Mouse (Mus musculus) macrophage (primary cell): Measurements from ENCODE around the gene Tmem9. TPM values are rescaled to one million over a fixed set of nuclear protein-coding genes. Genes with fewer than 3 reads are reported as not detected.

ENCODE experiments used
- H3K27ac ChIP-seq: fragments of 350-480 bp; formaldehyde crosslinking; 2 replicates; pipeline ENCODE4 v1.9.0; 2021
- H3K36me3 ChIP-seq: fragments of 350-480 bp; formaldehyde crosslinking; 2 replicates; pipeline ENCODE4 v1.9.0; 2021; ENCODE audit errors: inconsistent target
- H3K4me3 ChIP-seq: fragments of 350-480 bp; formaldehyde crosslinking; 2 replicates; pipeline ENCODE4 v1.9.0; 2021; ENCODE audit errors: inconsistent target
- H3K79me2 ChIP-seq: fragments of 350-480 bp; formaldehyde crosslinking; 2 replicates; pipeline ENCODE4 v1.9.0; 2021; ENCODE audit errors: inconsistent target
- WGBS: methylation state at CpG from one replicate; pipeline ENCODE4 v1.1.7; 2026; ENCODE audit warnings: inconsistent platforms; ENCODE audit not compliant: missing documents; 5-methylcytosine and 5-hydroxymethylcytosine counted together
- polyA plus RNA-seq: library from polyadenylated mRNA; stranded (reverse); fragments of 250-400 nt; gene quantifications from 3 replicates; pipeline ENCODE4 v1.2.4, GENCODE M21; 2018; ENCODE audit warnings: inconsistent platforms

Tmem9 gene
- polyA plus RNA-seq, 1 experiment from 2014 or later = 11.0 TPM

DNA sequence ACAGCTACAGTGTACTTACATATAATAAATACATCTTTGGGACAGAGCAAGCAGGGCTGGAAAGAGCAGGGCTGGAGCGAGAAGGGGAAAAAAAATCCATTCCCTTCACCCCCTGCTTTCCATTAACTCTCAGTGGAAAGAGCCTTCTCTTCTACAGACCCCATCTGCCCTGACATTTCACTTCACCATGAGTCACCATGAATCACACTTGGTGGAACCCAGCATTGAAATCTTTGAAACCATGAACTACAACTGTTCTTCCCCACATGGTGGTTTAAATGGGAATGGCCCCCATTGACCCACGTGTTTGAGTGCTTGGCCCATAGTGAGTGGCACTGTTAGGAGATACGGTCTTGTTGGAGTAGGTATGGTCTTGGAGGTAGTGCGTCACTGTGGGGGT, 2.3 kb downstream of the Tmem9 start:
- no peak overlapping the region for H3K27ac ChIP-seq
- whole genome bisulfite sequencing = 89% methylated on average over 4 of the region's 4 CpGs

DNA sequence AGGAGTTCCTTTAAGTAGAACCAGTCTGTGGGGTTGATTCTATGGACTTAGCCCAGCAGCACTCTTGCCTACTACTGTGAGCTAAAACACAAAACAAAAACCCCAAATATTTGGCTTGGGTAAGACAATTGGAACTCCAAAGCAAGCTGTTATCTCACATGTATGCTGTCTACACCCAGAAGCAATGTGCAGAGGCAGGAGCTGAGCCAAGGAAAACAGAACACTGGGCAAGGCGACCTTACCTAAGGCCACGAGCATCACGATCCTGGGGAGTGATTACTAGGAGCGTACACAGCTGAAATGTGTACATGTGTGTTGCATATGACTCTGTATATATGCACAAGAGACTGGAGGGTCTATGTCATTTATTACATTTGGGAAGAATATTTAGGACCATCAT, 5.6 kb downstream of the Tmem9 start:
- Histone ChIP-seq H3K27ac (no peak overlapping the region), H3K79me2 (no peaks in the 10 kb centered on the region), H3K36me3 (no peaks in the 10 kb centered on the region), H3K4me3 (no peak overlapping the region)
- 93% methylated on average over 4 of the region's 4 CpGs for WGBS

More for the DNA sequence above, 2.3 kb downstream of the Tmem9 start:
- Histone ChIP-seq H3K36me3 (no peaks in the 10 kb centered on the region), H3K79me2 (no peaks in the 10 kb centered on the region), H3K4me3 (no peak overlapping the region)

DNA sequence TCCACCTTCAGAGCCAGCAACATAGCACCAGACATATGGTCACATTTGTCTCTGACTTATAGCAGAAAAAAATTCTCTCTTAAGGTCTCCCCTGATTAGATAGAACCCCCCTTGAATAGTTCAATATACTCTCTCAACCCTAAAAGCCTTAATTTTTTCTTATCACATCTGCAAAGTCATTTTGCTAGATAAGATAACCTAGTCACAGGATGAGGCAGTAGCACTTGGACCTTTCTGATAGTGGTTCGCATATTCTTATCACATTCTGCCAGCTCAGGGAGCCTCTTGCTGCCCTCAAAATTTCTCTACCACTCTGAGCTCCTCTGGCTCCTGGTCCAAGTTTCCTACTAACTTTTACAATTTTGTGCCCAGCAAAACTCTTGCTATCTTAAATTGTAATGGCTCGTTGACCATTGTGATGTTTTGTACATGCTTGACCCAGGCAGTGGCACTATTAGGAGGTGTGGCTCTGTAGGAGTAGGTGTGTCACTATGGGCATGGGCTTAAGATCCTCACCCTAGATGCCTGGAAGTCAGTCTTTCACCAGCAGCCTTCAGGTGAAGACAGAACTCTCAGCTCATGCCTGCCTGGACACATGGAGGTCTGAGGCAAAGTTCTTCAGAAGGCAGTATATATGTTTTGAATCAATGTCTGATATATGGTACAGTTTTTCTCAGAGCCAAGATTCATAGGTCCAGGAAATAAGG, 7.0 kb downstream of the Tmem9 start:
- 89% methylated on average over 2 of the region's 2 CpGs for WGBS
- H3K4me3 ChIP-seq = no peak overlapping the region
- H3K36me3 ChIP-seq = no peaks in the 10 kb centered on the region
- H3K79me2 ChIP-seq = no peaks in the 10 kb centered on the region
- H3K27ac ChIP-seq = no peak overlapping the region

DNA sequence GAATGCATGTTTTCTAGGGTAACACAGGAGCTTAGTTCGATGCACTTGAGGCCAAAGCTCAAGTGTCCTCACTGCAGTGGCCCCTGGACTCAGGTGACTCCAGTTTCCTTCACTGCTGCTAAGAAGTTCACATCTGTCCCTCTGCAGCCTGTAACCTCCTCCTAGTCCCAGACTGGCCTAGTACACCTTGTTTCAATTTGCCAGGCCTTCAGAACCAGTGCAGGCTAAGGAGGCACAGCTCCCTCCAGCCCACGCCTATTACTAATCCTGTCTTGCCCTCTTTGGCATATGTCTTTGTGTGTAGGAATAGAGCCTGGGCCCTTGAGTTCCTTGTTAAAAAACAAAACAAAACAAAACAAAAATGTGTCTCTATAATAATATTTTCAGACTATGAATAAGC, 9.4 kb downstream of the Tmem9 start:
- Histone ChIP-seq H3K36me3 (no peaks in the 10 kb centered on the region), H3K79me2 (no peaks in the 10 kb centered on the region), H3K4me3 (peak overlapping the region; percentile 54), H3K27ac (no peak overlapping the region)
- 87% methylated on average over 2 of the region's 2 CpGs for WGBS

DNA sequence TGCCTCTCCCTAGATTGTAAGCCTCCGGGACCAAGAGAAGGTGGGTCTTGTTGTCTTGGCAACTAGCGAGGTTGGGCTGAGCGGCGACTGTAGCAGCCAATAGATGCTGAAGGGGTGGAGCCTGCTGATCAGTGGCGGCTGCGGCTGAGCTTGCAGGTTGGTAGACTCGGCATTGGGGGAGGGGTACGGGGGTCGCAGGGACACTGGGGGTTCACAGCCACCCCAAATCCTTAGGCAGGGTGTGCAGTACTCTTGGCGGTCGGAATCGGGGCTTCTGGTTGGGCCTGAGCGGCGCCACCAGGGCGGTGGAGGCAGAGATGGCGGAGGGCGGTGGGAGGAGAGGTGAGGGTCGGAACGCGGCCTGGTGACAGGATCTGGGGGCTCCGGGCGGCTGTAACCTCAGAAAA, 10.0 kb downstream of the Tmem9 start:
- Histone ChIP-seq H3K27ac (no peak overlapping the region), H3K4me3 (peak overlapping the region; percentile 54), H3K79me2 (no peaks in the 10 kb centered on the region), H3K36me3 (no peaks in the 10 kb centered on the region)
- under 1% methylated on average over 22 of the region's 22 CpGs for WGBS

DNA sequence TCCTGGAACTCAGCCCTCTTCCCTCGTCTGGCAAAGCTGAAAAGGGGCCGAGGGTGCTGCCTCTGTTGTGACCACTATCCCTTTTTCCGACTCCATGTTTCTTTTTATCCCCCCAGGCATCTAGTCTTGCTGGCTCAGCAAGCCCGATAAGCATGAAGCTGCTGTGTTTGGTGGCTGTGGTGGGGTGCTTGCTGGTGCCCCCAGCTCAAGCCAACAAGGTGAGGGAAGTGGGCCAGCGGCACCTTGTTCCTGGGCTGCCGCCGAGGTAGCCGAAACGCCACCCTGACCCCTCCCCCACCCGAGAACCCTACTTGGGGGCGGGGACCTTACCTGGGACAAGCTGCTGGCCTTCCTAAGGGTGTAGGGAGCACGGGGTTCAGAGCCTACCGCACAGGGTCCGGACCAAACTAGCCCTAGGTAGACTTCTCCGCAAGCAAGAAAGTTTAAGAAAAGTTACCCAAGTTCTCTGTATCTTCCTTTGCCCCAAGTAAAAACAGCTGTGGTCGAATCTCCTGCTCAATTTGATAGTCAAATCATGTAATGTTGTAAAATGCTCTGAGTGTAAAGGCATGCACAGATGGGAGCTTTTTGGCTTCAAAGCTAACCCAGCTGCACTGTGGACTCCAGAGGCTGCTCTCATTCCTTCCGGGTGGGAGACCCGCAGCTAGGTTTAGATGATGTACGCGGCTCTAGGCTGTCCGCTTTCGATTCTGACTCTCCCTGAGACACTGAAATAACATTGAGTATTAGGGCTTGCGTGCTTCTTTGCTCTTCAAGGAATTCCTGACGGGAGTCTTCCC, 10.6 kb downstream of the Tmem9 start:
- no peak overlapping the region for H3K27ac ChIP-seq
- H3K79me2 ChIP-seq = no peaks in the 10 kb centered on the region
- H3K36me3 ChIP-seq = no peaks in the 10 kb centered on the region
- 19% methylated on average over 24 of the region's 24 CpGs for WGBS
- H3K4me3 ChIP-seq = peak overlapping the region; percentile 54

DNA sequence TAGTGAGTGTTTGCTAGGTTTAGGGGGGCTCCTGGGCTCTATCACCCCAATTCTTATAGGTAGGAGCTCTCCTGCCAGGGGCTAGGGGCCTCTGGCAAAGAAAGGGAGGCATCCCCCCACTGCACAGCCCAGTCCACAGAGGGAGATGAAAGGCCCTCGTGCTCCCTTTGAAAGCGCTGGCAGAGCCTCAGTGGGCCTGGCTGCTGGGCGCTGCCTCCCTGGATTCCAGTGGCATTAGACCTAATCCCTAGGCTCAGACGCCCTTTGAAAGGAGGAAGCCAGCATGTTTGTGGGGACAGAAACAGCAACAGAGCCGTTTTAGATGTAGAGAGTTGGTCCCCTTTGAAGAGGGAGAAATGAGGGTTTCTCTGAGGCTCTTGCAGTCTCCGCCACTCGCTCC, 22.3 kb downstream of the Tmem9 start:
- H3K36me3 ChIP-seq = no peaks in the 10 kb centered on the region
- H3K4me3 ChIP-seq = no peak overlapping the region
- 95% methylated on average over 7 of the region's 7 CpGs for WGBS
- no peaks in the 10 kb centered on the region for H3K79me2 ChIP-seq
- no peak overlapping the region for H3K27ac ChIP-seq

DNA sequence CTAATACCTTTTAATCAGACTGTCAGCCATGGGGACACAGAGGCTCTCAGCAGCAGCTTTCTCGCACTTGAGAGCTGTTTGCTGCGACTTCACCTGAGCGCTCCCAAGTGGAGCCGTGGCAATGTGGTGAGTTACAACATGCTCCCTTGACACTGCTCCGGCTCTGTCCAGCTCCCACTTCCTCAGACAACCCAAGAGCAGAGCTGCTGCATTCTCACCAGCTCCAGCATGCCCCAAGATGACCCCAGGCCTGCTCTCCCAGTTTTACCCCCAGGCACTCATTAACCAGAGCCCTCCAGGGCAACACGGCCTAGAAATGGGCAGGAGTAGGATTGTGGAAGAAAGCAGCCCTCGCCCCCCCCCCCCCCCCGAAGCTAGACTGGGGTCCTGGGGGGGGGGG, 23.7 kb downstream of the Tmem9 start:
- H3K36me3 ChIP-seq = no peaks in the 10 kb centered on the region

DNA sequence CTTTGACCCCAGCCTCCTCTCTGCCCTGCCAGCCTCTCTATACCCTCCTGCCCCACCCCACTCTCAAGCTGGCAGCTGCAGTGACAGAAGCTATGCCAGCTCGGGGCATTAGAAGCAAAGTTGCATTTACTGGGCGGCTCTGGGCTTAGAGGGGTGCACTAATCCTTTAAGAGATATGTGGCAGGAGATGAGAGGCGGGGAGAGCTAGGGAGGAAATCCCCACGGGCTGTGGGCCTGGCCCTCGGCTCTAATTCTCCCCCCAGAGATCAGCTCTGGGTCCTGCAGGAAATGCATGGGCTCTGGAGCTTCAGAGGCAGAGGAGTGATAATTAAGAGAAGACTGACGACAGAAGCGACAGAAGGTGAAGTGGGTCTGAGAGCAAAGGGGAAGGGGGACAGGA, 25.0 kb downstream of the Tmem9 start:
- Histone ChIP-seq H3K36me3 (no peaks in the 10 kb centered on the region), H3K4me3 (no peak overlapping the region), H3K79me2 (no peaks in the 10 kb centered on the region), H3K27ac (no peak overlapping the region)
- 76% methylated on average over 7 of the region's 7 CpGs for WGBS

More for the DNA sequence above, 23.7 kb downstream of the Tmem9 start:
- Histone ChIP-seq H3K4me3 (no peak overlapping the region), H3K79me2 (no peaks in the 10 kb centered on the region), H3K27ac (no peak overlapping the region)
- 79% methylated on average over 6 of the region's 8 CpGs for WGBS

DNA sequence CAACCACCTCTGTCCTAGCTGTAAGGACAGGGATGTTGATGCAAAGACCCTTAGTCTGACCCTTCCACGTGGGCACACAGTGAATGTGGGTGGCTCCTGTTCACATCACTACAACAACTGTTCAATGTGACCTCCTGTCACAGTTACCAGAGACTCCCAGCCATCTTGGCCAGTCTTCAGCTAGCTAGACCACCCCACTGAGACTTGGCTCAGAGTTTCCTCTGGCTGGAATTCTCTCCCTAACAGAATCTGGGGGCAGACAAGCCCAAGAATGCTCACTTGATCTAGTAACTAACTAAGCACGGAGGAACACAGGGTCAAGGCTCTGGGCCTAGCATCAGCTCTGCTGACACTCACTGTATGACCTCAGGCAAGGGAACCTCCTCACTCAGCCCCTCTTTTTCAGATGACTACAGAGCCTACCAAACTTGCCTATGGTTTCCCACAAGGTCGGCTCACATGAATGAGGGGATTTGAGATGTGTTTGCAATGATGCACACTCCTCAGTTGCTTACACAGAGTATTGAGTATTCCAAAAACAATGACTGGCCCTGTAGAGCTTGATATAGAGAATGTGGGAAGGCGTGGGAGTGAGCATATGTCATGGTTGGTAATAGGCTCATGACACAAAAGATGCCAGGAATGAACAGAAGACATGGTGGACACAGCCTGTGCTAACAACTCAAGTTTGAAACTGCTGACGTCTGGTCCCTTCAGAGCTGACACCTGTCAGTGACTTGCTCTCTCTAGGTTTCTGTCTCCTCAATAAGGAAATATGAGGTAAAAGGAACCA, 31.0 kb downstream of the Tmem9 start:
- 90% methylated on average over 5 of the region's 5 CpGs for WGBS
- H3K27ac ChIP-seq = no peak overlapping the region
- no peaks in the 10 kb centered on the region for H3K36me3 ChIP-seq
- no peaks in the 10 kb centered on the region for H3K79me2 ChIP-seq
- H3K4me3 ChIP-seq = no peak overlapping the region

DNA sequence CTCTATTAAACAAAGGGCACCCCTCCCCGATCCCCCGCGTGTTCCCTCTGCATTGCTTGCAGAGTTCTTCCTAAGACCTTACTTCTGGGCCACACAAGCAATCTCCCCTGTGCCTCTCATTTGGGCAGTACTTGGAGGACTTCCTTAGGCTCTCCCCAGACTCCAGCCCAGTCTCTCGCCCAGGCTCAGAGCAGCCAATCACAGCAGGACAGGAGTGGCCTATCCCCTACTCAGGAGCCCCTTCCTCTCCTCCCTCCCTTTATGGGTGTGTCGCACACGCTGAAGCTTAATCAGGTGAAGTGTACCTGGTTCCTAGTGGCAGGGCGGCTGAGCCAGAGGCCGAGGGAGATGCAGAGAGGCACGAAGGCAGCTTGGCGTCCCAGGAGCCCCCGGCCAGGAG, 32.5 kb downstream of the Tmem9 start:
- no peaks in the 10 kb centered on the region for H3K79me2 ChIP-seq
- no peak overlapping the region for H3K4me3 ChIP-seq
- H3K36me3 ChIP-seq = no peaks in the 10 kb centered on the region
- H3K27ac ChIP-seq = no peak overlapping the region
- 34% methylated on average over 11 of the region's 11 CpGs for WGBS

DNA sequence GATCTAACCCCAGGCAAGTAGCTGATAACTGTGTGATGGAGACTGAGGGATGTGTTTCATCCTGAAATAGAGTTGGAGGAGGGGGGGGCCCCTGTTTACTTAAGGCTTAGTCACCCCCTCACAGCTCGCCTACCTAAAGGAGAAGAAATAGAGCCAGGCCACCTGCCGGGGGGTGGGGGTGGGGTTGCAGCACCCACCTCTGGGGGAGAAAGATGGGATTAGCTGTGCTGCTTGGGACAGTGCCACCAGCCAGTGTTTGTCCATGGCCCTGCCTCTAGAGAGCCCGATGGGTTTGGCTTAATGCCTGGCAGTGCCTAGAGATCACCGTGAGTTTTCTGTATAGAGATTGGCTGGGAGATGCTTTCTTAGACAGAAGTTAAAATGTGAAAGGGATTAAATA, 32.9 kb downstream of the Tmem9 start:
- no peak overlapping the region for H3K27ac ChIP-seq
- no peaks in the 10 kb centered on the region for H3K36me3 ChIP-seq
- WGBS = 48% methylated on average over 4 of the region's 4 CpGs
- H3K79me2 ChIP-seq = no peaks in the 10 kb centered on the region
- no peak overlapping the region for H3K4me3 ChIP-seq

DNA sequence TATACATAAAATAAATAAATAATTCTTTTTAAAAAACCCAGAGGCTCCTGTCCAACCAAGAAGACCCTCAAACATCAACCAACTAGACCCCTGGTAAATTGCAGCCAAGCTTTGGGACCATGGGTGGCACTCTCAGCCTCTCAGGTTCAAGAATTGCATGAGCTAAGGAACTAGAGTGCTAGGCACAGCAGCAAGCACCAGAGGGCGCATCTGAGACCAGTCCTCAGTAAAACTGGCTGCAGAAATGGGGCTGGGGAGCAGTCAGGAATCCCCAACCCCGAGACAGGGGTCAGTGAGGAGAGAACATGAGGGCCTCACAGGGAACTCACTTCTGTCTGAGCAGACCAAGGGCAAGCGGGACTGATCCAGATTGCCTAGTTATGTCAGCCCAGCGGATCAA, 37.8 kb downstream of the Tmem9 start:
- no peak overlapping the region for H3K27ac ChIP-seq
- no peak overlapping the region for H3K4me3 ChIP-seq
- H3K79me2 ChIP-seq = no peaks in the 10 kb centered on the region
- WGBS = 31% methylated on average over 4 of the region's 4 CpGs
- H3K36me3 ChIP-seq = no peaks in the 10 kb centered on the region

DNA sequence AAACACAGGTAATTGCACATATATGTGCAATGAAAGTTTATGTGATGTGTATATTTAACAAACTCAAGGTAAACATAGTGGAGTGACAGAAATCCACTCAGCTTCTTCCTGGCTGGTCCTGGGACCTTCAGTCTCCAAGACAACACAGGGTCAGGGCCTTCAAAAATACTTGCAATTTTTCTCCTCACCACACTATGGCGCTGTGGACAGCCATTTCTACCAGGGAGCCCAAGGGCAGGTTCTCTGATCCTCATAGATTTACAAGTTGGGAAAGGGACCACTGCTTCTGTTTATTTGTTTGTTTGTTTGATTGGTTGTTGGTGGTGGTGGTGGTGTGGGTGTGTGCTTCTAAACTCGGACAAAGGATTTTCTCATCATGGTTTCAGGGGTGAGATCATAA, 39.5 kb downstream of the Tmem9 start:
- H3K36me3 ChIP-seq = no peaks in the 10 kb centered on the region
- no peak overlapping the region for H3K4me3 ChIP-seq
- H3K79me2 ChIP-seq = no peaks in the 10 kb centered on the region
- no peak overlapping the region for H3K27ac ChIP-seq
- 22% methylated on average over 2 of the region's 2 CpGs for WGBS

DNA sequence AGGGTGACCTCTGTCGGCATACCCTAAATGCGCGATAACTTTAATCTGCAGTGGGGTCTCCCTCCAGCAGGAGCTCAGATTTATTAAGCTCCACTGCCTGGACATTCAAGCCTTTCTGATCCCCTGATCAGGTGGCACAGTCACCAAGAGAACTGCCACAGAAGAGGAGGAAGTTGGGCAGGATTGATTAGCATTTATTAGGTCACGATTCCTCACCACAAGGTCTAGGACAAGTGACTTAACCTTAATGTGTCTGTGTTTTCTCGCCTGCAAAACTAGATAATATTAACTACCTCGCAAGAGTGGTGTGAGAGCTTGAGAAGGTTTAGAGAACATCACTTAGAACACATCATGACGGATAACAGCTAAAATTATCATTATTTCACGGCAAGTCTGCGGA, 39.9 kb downstream of the Tmem9 start:
- H3K36me3 ChIP-seq = no peaks in the 10 kb centered on the region
- WGBS = 75% methylated on average over 9 of the region's 9 CpGs
- no peak overlapping the region for H3K27ac ChIP-seq
- H3K4me3 ChIP-seq = no peak overlapping the region
- no peaks in the 10 kb centered on the region for H3K79me2 ChIP-seq
